Mouse (Mus musculus) mouse trophoblast stem cell (cell line): ENCODE measurements around the gene Gm11037.
"Not testable (repeated sequence)": the region's sequence is repeated elsewhere in the genome, so short reads cannot be mapped to it uniquely, and the experiment has no call there.

ENCODE experiments used
- in situ Hi-C, 2 experiments: fragments of 300-500 bp; cut with MseI, MboI; formaldehyde crosslinking; loops; 2 replicates in 1 of 2; 3 replicates in 1 of 2; pipeline ENCODE4 v1.15.1; 2025

Gm11037 gene

DNA sequence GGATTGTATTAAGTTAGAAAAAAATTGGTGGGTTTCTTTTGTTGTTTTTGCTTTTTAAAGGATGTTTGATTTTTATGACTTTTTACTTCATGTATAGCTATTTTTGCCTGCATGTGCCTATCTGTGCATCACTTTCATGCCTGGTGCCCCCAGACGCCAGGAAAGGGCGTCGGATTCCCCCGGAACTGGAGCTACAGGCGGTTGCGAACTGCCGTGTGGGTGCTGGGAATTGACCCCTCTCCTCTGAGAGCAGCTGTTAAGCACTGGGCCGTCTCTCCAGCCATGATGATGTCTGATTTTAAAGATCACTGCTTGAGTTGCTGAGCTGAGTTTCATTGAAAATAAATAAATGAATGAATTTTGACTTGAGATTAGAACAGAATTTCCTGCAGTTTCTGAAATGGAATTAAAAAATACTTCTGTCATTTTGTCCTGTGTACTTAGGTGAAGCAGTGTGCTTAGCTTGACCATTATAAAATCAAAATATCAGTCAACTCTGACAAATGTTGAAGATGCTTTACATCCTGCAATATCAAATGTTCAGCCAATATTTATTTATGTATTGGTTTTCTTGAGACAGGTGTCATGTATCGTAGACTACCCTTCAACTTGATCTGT lies at the start of gene Gm11037:
Gene Gm11037 (plus strand): TSS at position 568 of the 618 bp plus-strand sequence.
- in situ Hi-C loops, result no loop called here

DNA sequence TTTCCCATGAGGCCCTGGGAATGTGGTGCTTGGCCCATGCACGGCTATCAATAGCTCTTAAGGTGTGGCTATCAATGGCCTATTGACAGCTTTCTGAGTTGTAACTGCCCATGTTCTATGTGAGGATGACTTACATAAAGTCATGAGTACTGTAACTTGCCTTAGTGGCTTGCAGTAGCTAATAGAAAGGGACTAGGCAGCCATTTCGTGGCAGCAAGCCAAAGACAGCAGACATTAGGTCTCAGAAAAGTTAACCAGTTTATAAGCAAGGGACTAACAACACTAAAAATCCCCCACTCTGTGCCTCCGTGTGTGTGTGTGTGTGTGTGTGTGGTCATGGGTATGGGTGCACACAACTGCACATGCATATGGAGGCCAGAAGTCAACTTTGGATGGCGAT lies 49.1 kb upstream of the Gm11037 start:
- in situ Hi-C loops, result no loop called here

GRCm38 (mm10) chr2:131086667-131087390 lies 46.5 kb upstream of the Gm11037 start, which contains the start of gene Siglec1:
Siglec1 (minus strand) TSS chr2:131086765.
- in situ Hi-C loops, result no loop called here

DNA sequence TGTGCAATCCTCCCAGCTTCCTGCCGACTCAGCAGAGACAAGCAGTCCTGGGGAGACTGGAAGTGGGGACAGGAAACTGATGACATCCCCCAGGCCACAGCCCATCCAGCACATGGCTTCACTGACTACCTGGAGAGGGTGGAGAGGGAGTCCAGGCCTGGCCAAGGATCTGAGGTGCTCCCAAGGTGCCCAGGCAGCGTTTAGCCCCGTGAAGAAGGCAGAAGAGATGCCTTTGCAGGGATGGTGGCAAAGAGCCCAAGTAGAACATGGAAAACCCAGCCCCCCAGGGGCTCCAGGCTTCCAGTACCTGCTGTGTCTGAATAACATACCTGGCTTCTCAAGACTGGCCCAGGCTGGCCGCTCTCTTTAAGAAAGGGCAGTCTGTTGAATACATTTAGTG lies 44.7 kb upstream of the Gm11037 start:
- in situ Hi-C loops, result no loop called here

GRCm38 (mm10) chr2:131089634-131090033 lies 43.7 kb upstream of the Gm11037 start:
- in situ Hi-C loops, result loop anchor here (10.0 kb wide), 2 partner anchors 55 to 165 kb away; no protein-coding TSS in a partner anchor

- in situ Hi-C loops, result loop anchor here (10.0 kb wide), 2 partner anchors 54 to 164 kb away; no protein-coding TSS in a partner anchor
Observed at GRCm38 (mm10) chr2:131090852-131091251, 42.4 kb upstream of the Gm11037 start.

GRCm38 (mm10) chr2:131093577-131093976 lies 39.7 kb upstream of the Gm11037 start:
- in situ Hi-C loops, result loop anchor here (10.0 kb wide), 2 partner anchors 51 to 161 kb away; no protein-coding TSS in a partner anchor

- in situ Hi-C loops, result loop anchor here (10.0 kb wide), 2 partner anchors 50 to 160 kb away; no protein-coding TSS in a partner anchor
Observed at GRCm38 (mm10) chr2:131094823-131095222, 38.5 kb upstream of the Gm11037 start.

DNA sequence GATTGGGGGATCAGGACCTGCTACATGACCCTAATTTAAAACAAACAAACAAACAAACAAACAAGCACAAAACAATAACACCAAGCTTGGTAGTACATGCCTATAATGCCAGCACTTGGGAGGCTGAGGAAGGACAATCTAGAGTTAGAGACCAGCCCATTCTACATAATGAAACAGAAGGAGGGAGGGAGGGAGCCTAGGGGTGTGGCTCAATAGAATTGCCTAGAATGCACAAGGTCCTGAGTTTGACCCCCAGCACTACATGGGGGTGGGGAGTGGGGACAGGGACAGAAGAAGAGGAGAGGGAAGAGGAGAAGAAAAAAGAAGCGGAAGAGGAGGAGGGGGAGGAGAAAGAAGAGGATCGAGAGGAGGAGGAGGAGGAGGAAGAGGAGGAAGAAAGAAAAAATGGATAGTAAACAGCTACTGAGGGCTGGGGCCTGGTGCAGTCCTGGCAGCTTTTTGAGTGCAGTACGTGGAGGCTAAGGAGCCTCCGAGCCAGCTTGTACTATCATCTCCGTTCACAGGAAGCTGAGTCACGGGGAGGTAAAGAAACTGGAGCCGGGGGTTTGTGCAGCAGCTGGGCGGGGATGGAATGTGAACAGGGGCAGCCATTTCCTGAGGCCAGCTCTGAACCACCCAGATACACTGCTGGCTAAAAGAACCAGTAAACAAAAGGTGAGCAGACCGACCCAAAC lies 37.0 kb upstream of the Gm11037 start:
- in situ Hi-C loops, result loop anchor here (10.0 kb wide), 2 partner anchors 49 to 159 kb away; no protein-coding TSS in a partner anchor

DNA sequence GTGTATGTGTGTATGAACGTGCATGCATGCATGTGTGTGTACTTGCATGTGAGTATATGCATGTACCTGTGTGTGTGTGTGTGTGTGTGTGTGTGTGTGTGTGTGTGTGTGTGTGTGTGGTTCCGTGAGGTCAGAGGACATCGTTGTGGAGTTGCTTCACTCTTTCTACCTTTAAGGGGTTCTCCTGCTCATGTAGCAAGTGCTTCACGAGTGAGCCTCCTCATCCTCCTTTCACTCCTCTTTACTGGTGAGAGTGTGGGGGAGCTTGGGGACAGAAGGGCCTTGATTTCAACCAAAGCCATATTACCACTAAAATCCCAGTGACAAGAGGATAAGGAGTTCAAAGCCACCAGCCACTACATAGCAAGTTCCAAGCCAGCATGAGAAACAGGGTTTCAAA lies 36.2 kb upstream of the Gm11037 start:
- in situ Hi-C loops, result loop anchor here (10.0 kb wide), 2 partner anchors 48 to 158 kb away; no protein-coding TSS in a partner anchor

DNA sequence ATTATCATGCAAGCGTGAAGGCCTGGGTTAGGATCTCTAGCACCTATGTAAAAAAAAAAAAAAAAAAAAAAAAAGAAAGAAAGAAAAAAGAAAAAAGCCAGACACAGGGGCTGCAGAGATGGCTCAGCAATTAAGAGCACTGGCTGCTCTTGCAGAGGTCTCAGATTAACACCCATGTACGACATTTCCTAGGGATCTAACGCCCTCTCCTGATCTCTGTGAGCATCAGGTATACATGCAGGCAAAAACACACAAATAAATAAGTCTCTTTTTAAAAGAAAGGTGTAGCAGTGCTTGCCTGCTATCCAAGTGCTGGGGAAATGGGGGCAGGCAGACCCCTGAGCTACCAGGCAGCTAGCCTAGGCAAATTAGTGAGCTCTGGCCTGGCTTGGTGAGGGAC lies 31.8 kb upstream of the Gm11037 start:
- in situ Hi-C loops, result no loop called here

DNA sequence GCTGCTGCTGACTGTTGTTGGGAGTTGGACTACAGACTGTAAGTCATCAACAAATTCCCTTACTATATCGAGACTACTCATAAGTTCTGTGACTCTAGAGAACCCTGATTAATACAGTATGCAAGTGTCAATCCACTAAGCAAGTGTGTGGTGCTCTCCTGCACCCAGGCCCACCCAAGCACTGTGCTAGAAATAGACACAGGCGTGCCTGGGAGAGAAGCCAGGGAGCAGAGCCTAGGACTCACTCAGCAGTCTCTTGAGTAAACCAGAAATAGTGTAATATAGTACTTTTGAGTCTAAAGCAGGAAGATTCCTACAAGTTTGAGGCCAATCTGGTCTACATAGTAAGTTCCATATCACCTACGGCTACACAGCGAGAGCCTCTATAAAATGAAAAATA lies 29.3 kb upstream of the Gm11037 start:
- in situ Hi-C loops, result no loop called here

DNA sequence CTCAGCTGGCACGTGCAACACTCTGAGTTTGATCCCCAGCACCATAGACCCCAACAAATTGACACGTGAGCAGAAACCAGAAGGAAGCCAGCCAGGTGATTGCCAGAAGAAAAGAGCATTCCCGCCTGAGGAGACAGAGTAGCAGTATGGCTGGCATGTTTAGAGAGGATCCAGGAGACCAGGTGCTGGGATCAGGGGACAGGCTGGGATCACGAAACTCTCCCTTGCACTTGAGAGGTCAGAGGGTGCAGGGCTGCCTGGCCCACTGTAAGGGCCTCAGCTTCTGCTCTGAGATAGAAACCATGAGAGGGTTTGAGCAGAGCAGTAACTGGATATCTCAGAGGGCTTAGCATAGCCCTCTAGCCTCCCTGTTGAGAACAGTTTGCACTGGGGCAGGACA lies 28.2 kb upstream of the Gm11037 start:
- in situ Hi-C loops, result not testable (repeated sequence)

DNA sequence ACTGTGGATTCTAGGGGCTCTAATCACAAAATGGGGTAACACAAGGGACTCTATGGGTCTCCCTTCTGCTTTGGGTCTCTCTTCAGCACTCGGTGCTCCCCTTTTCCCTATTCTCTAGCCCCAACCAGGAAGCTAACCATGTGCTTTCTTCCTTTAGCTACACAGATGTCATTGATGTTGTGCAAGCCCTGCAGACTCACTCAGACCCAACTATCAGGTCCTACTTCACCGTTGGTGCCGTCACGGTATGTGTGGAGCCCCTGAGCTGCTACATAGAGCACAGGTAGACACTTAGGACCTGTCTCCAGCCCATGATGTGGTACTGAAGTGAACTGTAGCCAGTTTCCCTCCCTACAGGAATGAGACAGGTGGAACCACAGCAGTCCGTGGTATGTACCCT lies 27.3 kb upstream of the Gm11037 start:
- in situ Hi-C loops, result no loop called here

GRCm38 (mm10) chr2:131118968-131119574 lies 14.2 kb upstream of the Gm11037 start:
- in situ Hi-C loops, result no loop called here

- in situ Hi-C loops, result no loop called here
Observed at GRCm38 (mm10) chr2:131124166-131124565, 9.1 kb upstream of the Gm11037 start.

- in situ Hi-C loops, result no loop called here
Observed at GRCm38 (mm10) chr2:131125157-131125963, 7.9 kb upstream of the Gm11037 start.

DNA sequence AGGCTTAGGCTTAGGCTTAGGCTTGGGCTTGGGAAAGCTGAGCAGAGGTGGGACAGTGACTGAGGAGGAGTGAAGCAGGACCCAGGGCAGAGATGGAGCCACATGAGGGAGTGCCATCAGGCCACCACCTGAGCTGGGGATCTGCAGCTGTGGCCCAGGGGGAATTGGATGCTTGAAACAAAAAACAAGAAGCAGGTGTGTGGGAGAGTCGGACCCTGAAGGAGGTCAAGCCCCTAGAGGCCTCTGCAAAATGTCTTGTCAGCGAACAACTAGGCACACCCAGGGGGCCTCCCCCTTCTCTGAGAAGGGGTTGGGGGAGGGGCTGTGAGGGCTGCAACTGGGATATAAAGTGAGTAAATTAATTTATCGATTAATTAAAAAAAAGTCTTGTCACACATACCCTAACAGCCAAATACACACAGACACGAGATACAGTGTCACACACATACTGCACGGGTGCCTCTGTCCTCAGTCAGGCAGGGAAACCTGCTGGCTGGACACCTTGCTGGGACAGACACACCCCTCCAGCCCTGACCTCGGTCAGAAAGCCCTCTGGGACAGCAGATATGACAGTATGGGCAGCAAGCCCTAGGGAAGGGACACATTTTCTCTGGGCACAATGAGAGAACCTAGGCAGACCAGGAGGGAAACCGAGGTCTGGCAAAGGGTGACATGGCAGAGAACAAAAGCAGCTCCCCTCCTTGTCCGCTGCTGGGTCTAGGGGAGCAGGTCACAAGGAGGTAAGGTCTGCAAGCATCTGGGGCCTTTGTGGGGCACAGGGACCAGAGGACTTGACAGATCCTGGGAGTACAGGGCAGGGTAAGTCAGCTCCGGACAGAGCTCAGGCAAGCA lies 7.1 kb upstream of the Gm11037 start:
- in situ Hi-C loops, result no loop called here

DNA sequence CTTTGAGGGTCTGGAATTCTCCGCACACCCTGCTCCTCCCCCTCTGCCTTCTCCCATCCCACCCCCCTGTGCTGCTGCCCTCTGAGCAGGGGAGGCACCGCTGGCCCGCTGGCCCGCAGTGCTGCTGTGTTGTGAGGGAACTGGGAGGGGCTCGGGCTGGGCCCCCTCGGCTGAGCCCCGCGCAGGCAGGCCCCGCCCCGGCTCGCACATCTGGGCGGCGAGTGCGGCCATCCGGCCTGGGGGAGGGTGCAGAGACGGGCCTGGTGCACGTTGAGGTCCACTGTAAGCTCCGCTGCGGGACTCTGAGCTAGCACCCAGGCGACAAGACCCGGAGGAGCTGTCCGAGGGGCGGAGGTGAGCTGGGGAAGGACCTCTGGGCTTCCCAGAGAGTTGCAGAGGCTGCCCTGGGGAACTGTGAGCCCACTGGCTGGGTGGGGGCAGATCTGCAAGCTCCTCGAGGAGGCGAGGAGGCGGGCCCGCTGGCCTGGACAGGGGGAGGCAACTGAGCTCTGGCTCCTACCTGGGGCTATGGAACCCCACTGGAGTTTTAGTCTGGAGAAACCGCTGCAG lies 6.1 kb upstream of the Gm11037 start, which contains the start of gene Hspa12b:
Gene Hspa12b (plus strand): TSS at position 120 of the 570 bp plus-strand sequence.
- in situ Hi-C loops, result no loop called here

DNA sequence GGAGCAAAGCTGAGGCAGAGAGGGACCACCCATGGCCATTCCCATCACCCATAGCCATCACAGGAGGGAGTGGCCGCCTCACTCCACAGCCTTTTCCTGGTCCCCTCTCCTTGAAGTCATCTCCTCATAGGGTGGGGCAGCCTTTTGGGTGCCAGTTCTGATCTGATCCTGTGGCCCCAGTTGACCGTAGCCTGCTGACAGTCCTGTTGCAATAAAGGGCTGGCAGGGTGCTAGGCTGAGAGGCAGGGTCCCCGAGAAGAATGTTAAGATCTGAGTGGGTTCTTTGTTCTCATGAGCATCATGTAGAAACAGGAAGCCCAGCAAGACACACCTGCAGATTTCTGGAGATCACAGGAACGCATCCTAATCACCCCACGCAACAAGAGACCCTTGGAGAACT lies 5.1 kb upstream of the Gm11037 start:
- in situ Hi-C loops, result no loop called here
